Mouse (Mus musculus): ENCODE measurements around the gene Psen2. TPM values are rescaled to one million over a fixed set of nuclear protein-coding genes. Genes with fewer than 3 reads are reported as not detected.

Psen2 gene
- total RNA-seq, 1 experiment from 2014 or later: 26.6 TPM

DNA sequence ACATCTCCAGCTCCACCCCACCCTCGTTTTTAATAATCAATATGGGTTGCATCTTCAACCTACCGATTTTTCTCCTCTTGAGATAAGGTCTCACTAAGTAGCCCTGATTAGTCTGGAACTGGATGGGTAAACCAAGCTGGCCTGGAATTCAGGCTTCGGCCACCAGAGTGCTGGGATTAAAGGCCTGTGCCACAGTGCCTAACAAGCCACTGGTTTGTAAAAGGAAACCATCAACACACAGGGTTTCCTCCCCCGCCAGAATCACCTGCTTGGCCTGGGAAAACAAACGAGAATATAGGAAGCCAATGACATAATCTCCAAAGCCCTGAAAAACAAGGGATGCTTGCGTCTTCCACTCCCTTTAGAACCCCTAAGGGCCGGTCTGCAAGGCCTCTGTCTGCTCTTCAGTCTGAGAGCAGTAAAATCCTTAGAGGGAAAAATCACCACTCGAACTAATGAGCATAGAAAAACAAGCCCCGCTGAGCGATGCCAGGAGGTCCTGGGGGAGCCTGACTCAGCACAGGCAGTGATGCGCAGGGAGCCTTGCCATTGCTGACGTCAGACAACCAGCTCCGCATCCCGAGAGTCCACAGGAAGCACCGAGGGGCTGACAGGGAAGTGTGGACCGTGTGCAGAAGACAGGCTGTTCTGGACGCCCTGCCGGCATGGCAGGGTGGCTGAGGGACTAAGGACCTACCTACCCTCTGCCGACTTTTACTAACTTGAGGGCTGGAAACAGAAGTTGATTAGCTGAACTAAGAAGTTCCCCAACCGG is 13.4 kb downstream of the Psen2 start:
- peak; percentile 82 for DNase-seq

GRCm38 (mm10) chr1:180248593-180249146 is 14.6 kb downstream of the Psen2 start:
- DNase-seq: no peak

DNA sequence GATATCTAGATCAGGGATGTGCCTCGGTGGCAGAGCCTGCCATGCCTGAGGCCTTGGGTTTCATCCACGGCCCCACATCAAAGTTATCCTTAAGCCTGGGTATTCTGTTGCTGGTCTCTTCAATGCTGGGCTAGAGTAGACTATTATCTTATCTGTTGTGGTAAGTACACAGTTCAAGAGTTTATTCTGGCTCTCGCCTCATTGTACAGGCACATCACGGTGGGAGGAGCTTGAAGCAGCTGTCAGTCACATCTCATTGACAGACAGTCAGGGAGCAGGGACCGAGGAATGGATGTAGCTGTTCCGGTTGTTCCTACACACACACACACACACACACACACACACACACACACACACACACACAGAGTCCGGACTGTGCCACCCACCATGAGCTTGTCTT is 15.3 kb downstream of the Psen2 start:
- DNase-seq: no peak

DNA sequence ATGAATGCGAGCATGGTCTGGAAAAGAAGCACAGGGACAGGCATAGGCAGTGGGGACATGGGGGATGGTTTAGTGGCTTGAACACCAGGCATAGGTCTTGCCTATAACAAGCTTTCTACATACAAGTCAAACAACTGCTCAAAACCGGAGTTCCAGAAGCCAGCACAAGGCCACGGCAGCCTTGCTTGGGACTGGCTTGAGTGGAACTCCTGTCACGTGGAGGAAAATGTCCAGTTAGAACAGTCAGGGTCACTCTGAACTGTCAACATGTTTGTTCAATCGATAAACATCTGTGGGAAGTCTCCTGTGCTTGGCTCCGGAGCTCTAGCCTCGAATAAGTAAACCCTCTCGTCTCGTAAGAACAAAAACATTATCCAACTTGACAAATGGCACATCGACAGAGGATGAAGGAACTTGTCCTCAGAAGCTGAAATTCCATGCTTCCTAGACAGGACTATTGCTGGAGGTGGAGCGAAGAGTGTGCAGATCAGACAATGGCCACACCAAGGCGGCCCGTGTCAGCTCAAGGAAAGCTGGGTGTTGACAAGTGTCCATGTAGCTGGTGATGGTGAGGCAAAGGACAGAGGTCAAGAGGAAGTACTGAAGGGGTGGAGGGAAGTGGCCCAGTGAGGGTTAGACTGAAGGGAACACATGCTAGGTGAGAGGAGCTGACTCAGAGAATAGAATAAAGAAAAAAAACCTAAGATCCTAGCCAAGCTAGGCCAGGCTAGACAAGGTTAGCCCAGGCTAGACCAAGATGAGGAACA is 17.3 kb downstream of the Psen2 start:
- DNase-seq: peak; percentile 55

GRCm38 (mm10) chr1:180231729-180232128 is 31.5 kb downstream of the Psen2 start:
- no peak for DNase-seq

- DNase-seq: no peak
Observed at GRCm38 (mm10) chr1:180230580-180230979, 32.7 kb downstream of the Psen2 start.

DNA sequence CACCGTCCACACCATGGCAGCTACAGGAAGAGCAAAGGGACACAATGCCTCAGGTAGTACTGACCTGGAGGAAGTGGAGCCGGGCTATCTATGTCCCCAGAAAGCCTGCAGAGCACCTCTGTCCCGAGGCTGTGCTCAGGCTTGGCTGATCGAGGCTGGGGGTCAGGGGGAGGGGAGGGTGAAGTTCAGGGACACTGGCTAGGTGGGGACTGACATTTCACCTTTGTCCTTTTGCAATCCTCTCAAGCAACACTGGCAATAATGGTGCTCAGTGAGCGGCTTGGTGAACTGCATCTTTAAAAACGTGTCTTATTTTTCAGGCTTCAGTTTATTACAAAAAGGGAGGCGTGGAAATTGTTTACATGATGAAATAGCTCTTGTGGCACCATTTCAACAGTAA is 33.3 kb downstream of the Psen2 start:
- DNase-seq: no peak

DNA sequence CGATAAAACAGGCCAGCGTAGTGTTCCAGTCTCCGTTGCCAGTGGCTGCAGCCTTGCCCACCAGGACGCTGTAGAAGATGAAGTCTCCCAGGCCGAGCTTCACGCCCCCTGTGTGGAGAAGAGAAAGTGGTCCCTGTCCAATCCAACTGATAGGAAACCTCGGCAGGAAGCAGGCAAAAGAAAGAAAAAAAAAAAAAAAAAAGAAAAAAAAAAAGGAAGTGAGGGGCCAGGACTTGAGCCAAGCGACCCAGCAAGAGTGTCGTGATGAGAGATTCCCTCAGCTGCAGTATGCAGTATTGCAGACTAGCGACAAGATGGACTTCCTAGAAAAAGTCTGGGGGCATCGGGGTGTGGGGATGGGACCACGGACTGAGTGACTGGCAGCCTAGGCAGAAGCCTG is 34.4 kb downstream of the Psen2 start:
- no peak for DNase-seq

DNA sequence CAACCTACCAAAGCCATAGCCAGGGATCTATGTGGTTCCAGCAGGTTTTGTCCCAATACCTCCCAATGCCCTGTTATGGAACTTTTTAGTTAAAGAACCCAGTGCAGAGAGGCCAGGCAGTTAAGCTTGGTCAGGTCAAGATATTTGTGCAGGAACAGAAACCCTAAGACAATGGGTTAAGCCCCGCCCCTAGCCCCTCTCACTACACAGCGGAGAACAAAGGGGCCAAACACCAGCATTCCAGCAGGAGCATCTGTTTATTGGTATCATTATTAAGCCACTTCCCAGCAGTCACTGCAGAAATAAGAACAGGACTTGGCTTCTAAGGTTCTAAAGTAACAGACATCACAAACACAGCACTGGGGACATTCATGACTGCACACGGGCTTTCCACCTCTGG is 36.5 kb downstream of the Psen2 start:
- DNase-seq: no peak

- DNase-seq: peak; percentile 43
Observed at GRCm38 (mm10) chr1:180226221-180226713, 37.0 kb downstream of the Psen2 start.

GRCm38 (mm10) chr1:180225500-180226220 is 37.6 kb downstream of the Psen2 start:
- DNase-seq: peak; percentile 85

DNA sequence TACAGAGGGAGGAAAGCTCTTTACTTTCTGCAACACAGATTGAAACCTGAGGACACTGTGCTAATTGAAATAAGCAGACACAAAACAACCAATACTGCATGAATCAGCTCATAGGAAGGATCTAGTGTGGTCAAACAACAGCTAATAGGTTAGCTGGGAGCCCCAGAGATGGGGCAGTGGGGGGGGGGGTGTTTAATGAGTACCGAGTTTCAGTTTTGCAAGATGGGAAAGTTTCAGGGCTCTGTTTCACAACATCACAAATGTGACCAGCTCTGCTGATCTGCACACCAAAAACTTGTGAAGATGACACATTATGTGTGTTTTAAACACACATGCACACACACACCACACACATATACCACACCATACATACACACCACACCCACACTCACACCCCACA is 41.2 kb downstream of the Psen2 start:
- no peak for DNase-seq

GRCm38 (mm10) chr1:180220791-180221542 is 42.3 kb downstream of the Psen2 start:
- DNase-seq: peak; percentile 37

GRCm38 (mm10) chr1:180216541-180217276 is 46.5 kb downstream of the Psen2 start:
- DNase-seq: no peak

GRCm38 (mm10) chr1:180215044-180215443 is 48.2 kb downstream of the Psen2 start:
- DNase-seq: peak; percentile 82

DNA sequence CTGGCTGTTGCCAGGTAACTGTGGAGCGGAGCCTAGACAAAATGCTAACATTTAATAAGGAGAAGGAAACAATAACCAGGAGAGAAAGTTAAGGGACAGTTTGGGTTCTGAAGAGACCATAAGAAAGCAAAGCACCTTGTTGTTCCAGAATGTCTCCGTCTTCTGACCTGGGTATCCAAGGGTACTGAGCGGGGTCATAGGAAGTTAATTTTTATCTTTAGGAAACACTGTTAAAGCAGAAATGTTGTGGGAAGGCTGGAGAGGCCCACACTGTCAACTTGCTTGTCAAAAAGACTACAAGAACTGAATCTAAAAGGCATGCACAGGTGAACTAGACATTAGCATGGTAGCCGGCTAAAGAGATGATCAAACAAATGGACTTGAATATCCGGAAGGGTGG is 50.3 kb downstream of the Psen2 start:
- DNase-seq: no peak

GRCm38 (mm10) chr1:180210781-180211271 is 52.4 kb downstream of the Psen2 start:
- peak; percentile 56 for DNase-seq

- DNase-seq: peak; percentile 84
Observed at GRCm38 (mm10) chr1:180210031-180210432, 53.2 kb downstream of the Psen2 start.

GRCm38 (mm10) chr1:180208370-180208769 is 54.9 kb downstream of the Psen2 start:
- no peak for DNase-seq

DNA sequence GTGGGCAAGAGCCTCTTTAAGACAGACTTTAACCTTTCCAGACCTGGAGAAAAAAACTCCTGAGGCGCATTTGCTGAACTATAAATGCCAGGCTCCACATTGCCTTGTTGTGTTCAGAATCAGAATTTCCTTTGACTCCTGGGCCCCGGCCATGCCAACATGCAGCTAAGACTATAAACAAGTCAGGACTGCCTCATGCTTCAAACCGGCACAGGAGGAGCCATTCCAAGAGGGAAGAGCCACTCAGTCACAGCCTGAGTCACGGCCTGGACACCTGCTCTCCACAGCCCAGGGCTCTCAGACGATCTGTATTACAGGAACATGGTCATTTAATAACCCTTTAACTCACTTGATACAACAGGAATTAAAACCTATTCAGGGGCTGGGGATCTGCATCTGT is 62.5 kb downstream of the Psen2 start:
- no peak for DNase-seq

DNA sequence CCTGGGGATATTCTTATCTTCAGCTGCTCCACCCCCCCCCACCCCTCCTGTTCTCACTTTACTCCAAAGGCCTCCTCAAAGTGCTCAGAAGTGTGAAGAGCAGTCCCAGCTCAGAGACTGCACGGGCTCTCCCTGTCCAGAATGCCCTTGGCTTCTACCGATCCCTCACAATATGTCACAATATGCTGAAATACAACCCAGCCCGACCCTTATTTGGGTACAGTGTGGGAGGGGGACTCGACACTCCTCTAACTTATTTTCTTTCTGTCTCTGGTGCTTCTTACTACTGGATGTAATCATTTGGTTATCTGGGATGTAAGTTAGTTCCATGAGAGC is 63.6 kb downstream of the Psen2 start:
- DNase-seq: no peak

Measured in adrenal gland, postnatal 14 days (tissue).